Mouse (Mus musculus) thymus, postnatal 0 days (tissue): ENCODE results near the gene Il23r. TPM values are rescaled to one million over a fixed set of nuclear protein-coding genes. Genes with fewer than 3 reads are reported as not detected.

Experiments used
- DNase-seq: peaks from one replicate; pipeline ENCODE4 v3.0.0-alpha.2; 2015; ENCODE audit warnings: low spot score
- polyA plus RNA-seq: library from polyadenylated mRNA; unstranded; fragments of >200 nt; fragmentation: Nextera tagmentation; extraction: Ambion mirVana; gene quantifications from 2 replicates; pipeline ENCODE4 v1.2.1, GENCODE M21; 2015

Il23r gene
- polyA plus RNA-seq, 1 experiment from 2014 or later: 1.8 TPM

DNA sequence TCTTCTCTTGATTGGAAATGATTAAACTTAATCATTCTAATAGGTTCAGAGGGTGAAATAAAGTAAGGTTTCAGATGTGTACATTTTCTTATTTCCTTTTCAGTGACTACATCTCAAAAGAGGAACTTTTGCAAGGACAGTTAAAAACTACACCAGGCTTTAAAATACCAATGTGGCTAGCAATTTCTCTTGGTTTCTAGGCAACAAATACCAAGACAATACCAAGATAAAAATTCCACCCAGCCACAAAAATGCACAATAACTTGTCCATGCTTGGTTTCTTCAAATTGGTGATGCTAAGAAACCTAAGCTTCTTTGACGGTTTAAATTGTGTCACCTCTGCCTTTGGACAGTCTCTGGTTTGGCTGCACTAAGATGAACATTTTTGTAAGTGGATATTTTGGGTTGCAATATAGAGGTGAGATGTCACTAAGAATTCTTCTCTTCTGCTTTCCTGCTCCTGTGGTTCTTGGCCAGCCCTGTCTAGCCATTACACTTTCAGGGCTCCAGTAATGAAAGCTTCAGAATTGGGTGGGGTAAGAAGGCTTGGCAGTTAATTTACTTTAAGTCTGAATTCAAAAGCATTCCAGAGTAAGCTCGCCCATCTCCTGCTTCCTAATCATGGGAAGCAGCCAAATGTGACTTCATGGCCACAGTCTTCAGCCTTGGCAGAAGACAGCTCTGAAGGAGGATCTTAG is 56.8 kb downstream of the Il23r start:
- DNase-seq: no peak

GRCm38 (mm10) chr6:67431808-67432207 is 59.8 kb downstream of the Il23r start:
- no peak for DNase-seq

DNA sequence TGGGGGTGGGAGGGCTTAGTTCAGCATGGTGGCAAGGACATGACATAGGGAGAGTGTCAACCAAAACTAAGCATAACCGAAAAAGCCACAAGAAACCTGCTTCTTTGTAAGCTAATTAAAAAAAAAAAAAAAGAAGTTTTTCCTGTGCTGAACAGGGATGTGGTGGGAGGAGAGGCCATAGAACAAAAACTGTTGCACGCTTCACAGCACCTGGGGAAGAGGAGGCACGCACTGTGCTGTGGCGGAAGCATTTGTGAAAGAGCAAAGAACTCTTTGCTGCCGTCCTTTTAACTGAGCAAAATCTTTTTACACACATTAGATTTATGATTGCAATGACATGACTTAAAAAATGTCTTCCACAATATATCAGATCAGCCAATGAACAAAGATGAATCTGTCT is 69.9 kb downstream of the Il23r start:
- DNase-seq: peak; percentile 66

GRCm38 (mm10) chr6:67416557-67416956 is 75.1 kb downstream of the Il23r start:
- DNase-seq: no peak

- DNase-seq: peak; percentile 50
These were observed 76.4 kb downstream of the Il23r start for GRCm38 (mm10) chr6:67415276-67415675.

DNA sequence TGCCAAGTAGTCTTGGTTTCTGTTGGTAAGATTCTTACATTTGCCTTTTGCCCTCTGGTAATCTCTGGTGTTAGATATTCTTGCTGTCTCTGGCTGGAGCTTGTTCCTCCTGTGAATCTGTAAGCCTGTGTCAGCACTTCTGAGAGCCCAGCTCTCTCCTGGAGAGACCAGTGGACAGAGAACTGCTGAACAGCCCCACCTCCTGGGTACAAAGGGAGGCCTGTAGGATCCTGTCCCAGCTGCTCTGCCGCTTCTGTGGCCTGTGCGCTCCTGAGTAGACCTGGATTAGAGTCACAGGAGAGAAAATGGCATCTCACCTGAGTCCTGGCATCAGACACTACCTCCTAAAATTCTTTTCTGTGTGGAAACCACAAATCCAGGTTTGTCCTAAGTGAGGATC is 78.3 kb downstream of the Il23r start:
- no peak for DNase-seq

DNA sequence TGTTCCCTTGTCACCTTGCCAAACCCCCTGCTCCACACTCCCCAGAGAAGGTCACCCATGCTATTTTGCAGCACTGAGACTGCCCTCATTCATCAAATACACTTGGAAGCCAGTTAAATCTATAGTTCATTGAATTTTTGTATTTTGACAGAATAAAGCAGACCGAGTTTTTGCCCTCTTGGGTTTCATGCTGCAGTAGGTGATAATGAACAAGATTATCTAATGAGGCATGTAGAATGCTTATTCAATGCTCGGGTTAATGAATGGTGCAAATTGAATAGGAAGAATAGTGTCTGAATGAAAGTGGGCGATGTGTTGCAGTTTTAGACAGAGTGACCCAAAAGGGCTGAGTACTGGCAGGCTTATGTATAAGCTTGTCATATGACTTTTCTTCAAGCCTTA is 86.4 kb downstream of the Il23r start:
- no peak for DNase-seq

DNA sequence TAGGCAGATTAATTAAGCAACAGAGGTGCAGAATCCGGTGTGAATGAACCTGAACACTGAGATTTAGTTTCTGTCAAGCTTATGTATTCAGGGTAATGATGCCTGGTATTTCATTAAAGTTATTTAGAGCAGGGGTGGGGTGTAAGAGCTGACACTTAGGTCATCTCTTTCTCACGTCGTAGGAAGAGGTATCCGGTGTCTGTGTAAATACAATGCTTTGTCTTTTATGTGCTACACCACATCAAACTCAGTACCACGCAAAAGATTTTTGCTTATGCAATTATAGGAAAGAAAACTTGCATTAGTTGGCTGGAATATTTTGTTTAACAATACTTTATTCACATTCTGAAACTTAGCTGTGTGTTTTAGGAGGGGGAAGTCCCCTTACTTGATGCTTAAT is 92.1 kb downstream of the Il23r start:
- no peak for DNase-seq

- peak; percentile 50 for DNase-seq
These were observed 115.7 kb downstream of the Il23r start, which contains the start of gene Il12rb2 for GRCm38 (mm10) chr6:67375982-67376391. Il12rb2 (minus strand) TSS chr6:67376188.

Other genes starting within 250 kb of the Il23r start
- gene Il12rb2, start 115.7 kb downstream of the Il23r start, polyA plus RNA-seq: 2.0 and 3.1 TPM in 2 replicates
- 5.8 and 7.1 TPM in 2 replicates for gene Tacstd2, start 43.9 kb upstream of the Il23r start, polyA plus RNA-seq